Mouse (Mus musculus) limb, embryonic 14.5 days (tissue): ENCODE results near the gene Pccb. TPM values are rescaled to one million over a fixed set of nuclear protein-coding genes. Genes with fewer than 3 reads are reported as not detected.

Source experiments
- ATAC-seq: fragments of 200-750 bp; cut with Nextera tagmentation; 2 replicates; pipeline ENCODE4 v1.8.0; 2017; ENCODE audit warnings: low read depth, moderate number of reproducible peaks, moderate TSS enrichment; ENCODE audit not compliant: low FRiP score
- DNase-seq: peaks from one replicate; pipeline ENCODE4 v3.0.0-alpha.2; 2015; ENCODE audit warnings: low spot score
- H3K27ac ChIP-seq: fragments of 300-500 bp; sonication (generic); replicated peaks from 2 replicates; pipeline ENCODE4 v1.5.1; 2014; ENCODE audit warnings: low read depth, mild to moderate bottlenecking, low read length, moderate library complexity, mixed read lengths
- H3K27me3 ChIP-seq: fragments of 300-500 bp; sonication (generic); 2 replicates; pipeline ENCODE4 v1.6.1; 2014; ENCODE audit warnings: low read length, mixed read lengths; ENCODE audit not compliant: control insufficient read depth, insufficient read depth
- H3K36me3 ChIP-seq: fragments of 300-500 bp; sonication (generic); 2 replicates; pipeline ENCODE4 v1.6.1; 2014; ENCODE audit warnings: mild to moderate bottlenecking, low read length, moderate library complexity, mixed read lengths; ENCODE audit not compliant: control insufficient read depth, insufficient read depth
- H3K4me1 ChIP-seq: fragments of 300-500 bp; sonication (generic); 2 replicates; pipeline ENCODE4 v1.6.1; 2014; ENCODE audit warnings: antibody characterized with exemption, low read length, mixed read lengths; ENCODE audit not compliant: control insufficient read depth, insufficient read depth
- H3K4me2 ChIP-seq: fragments of 300-500 bp; sonication (generic); replicated peaks from 2 replicates; pipeline ENCODE4 v1.6.1; 2014; ENCODE audit warnings: low read depth, mild to moderate bottlenecking, low read length, moderate library complexity; ENCODE audit not compliant: severe bottlenecking
- H3K4me3 ChIP-seq: fragments of 300-500 bp; sonication (generic); replicated peaks from 2 replicates; pipeline ENCODE4 v1.5.1; 2014; ENCODE audit warnings: low read length
- H3K9ac ChIP-seq: fragments of 300-500 bp; sonication (generic); 2 replicates; pipeline ENCODE4 v1.6.1; 2014; ENCODE audit warnings: mild to moderate bottlenecking, low read depth, low read length, moderate library complexity; ENCODE audit not compliant: severe bottlenecking
- H3K9me3 ChIP-seq: fragments of 300-500 bp; sonication (generic); 2 replicates; pipeline ENCODE4 v1.6.1; 2016; ENCODE audit warnings: low read length; ENCODE audit not compliant: control insufficient read depth
- POLR2A ChIP-seq: fragments of 200-500 bp; IDR thresholded peaks from 2 replicates; pipeline ENCODE4 v1.8.0; 2012; ENCODE audit warnings: inconsistent platforms, mild to moderate bottlenecking, moderate library complexity, borderline replicate concordance; ENCODE audit not compliant: insufficient read depth, insufficient read length; ENCODE audit errors: extremely low read depth
- WGBS: fragments of 180-500 bp; shearing (Covaris S2); extraction: QIAGEN DNeasy Blood & Tissue Kit; methylation state at CpG from one replicate; pipeline ENCODE4 v1.1.7; 2014; 5-methylcytosine and 5-hydroxymethylcytosine counted together
- polyA plus RNA-seq, 2 experiments: library from polyadenylated mRNA; depleted of rRNA in 1 of 2; stranded (reverse) in 1 of 2; unstranded in 1 of 2; fragments of >200 nt; fragmentation: Nextera tagmentation in 1 of 2; extraction: Ambion mirVana in 1 of 2; gene quantifications; 2 replicates each; pipeline versions ENCODE4 v1.2.1 to v1.2.3; 2012 to 2014

Pccb gene
- polyA plus RNA-seq, 2 experiments: 30.0 to 73.7 TPM

DNA sequence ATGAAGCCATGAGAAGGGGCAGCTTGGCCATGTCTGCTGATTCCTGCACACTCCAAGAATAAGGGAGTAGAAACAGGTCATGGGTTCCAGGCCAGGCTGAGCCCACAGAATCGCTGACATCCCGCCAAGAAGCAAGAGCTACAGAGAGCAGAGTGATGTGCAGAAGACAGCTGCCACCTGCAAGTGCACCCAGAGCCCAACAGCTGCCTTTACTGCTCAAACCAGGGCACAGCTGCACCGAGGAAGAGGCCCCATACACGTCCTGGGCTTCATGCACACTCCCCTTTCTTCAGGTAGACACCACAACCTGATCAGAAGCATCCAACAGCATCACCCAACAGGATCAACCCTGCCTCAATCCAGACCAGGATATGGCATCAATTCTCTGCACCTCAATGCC, 40.8 kb downstream of the Pccb start:
- Histone ChIP-seq H3K27me3 (no peaks in the 10 kb centered on the region), H3K4me3 (no peak overlapping the region), H3K9ac (no peak overlapping the region), H3K27ac (no peak overlapping the region), H3K9me3 (peaks cover 9% of the 10 kb centered on the region), H3K36me3 (peaks cover 45% of the 10 kb centered on the region), H3K4me2 (no peak overlapping the region), H3K4me1 (no peaks in the 10 kb centered on the region)
- TF ChIP-seq POLR2A: no peak
- ATAC-seq (no peak), DNase-seq (no peak)
- WGBS: 81% methylated on average over 4 of the region's 4 CpGs

- Histone ChIP-seq H3K4me1 (no peaks in the 10 kb centered on the region), H3K4me2 (no peak overlapping the region), H3K9me3 (peaks cover 9% of the 10 kb centered on the region), H3K9ac (no peak overlapping the region), H3K4me3 (no peak overlapping the region), H3K27ac (no peak overlapping the region), H3K36me3 (peaks cover 38% of the 10 kb centered on the region), H3K27me3 (no peaks in the 10 kb centered on the region)
- TF ChIP-seq POLR2A: no peak
- DNase-seq (no peak), ATAC-seq (no peak)
- 88% methylated on average over 2 of the region's 2 CpGs for WGBS
These were observed 42.5 kb downstream of the Pccb start for GRCm38 (mm10) chr9:100992191-100992590.

- Histone ChIP-seq H3K4me2 (no peak overlapping the region), H3K9ac (no peak overlapping the region), H3K4me1 (no peaks in the 10 kb centered on the region), H3K27ac (no peak overlapping the region), H3K4me3 (no peak overlapping the region), H3K9me3 (peaks cover 9% of the 10 kb centered on the region), H3K27me3 (no peaks in the 10 kb centered on the region), H3K36me3 (peaks cover 46% of the 10 kb centered on the region)
- 91% methylated on average over 2 of the region's 2 CpGs for WGBS
- TF ChIP-seq POLR2A: no peak
- ATAC-seq: no peak
- no peak for DNase-seq
These were observed 43.4 kb downstream of the Pccb start for GRCm38 (mm10) chr9:100991321-100991720.

GRCm38 (mm10) chr9:100990609-100991008, 44.1 kb downstream of the Pccb start:
- no peak for TF ChIP-seq POLR2A
- 87% methylated on average over 5 of the region's 5 CpGs for WGBS
- Histone ChIP-seq H3K9me3 (peaks cover 9% of the 10 kb centered on the region), H3K36me3 (peaks cover 51% of the 10 kb centered on the region), H3K27ac (no peak overlapping the region), H3K4me2 (no peak overlapping the region), H3K4me3 (no peak overlapping the region), H3K9ac (no peak overlapping the region), H3K4me1 (no peaks in the 10 kb centered on the region), H3K27me3 (no peaks in the 10 kb centered on the region)
- ATAC-seq (no peak), DNase-seq (no peak)

- Histone ChIP-seq H3K4me3 (no peak overlapping the region), H3K9ac (no peak overlapping the region), H3K9me3 (peaks cover 9% of the 10 kb centered on the region), H3K27me3 (no peaks in the 10 kb centered on the region), H3K36me3 (peaks cover 53% of the 10 kb centered on the region), H3K27ac (no peak overlapping the region), H3K4me2 (no peak overlapping the region), H3K4me1 (no peaks in the 10 kb centered on the region)
- ATAC-seq: no peak
- TF ChIP-seq POLR2A: no peak
- 87% methylated on average over 3 of the region's 3 CpGs for WGBS
- no peak for DNase-seq
These were observed 46.8 kb downstream of the Pccb start for GRCm38 (mm10) chr9:100987850-100988249.

GRCm38 (mm10) chr9:100987006-100987405, 47.7 kb downstream of the Pccb start:
- H3K4me1 ChIP-seq: no peaks in the 10 kb centered on the region
- WGBS: 90% methylated on average over 5 of the region's 5 CpGs
- H3K9me3 ChIP-seq: peaks cover 9% of the 10 kb centered on the region
- H3K27me3 ChIP-seq: no peaks in the 10 kb centered on the region
- no peak overlapping the region for H3K27ac ChIP-seq
- H3K4me3 ChIP-seq: no peak overlapping the region
- H3K4me2 ChIP-seq: no peak overlapping the region
- DNase-seq: no peak
- TF ChIP-seq POLR2A: no peak
- H3K9ac ChIP-seq: no peak overlapping the region
- H3K36me3 ChIP-seq: peaks cover 59% of the 10 kb centered on the region
- no peak for ATAC-seq
